ENCODE assay signal across 23 mouse cellular contexts in the genomic region with DNA sequence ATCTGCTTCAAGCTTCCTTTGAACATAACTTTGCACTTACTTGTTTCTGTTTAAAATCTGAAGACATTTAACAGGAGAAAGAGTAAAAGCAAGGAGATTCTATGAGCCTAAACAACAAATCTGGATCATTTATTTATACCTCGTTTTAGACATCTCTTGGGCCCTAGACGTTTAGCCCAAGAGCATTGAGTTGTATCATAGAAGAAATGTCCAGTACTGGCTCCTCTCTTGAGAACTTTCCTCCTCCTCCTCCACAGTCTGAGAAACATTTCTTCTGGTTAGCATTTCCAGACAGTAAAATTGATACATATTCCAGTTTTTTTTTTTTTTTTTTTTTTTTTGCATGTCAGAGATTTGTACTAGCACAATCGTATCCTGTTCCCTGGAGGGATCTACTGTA. TPM values are rescaled to one million over a fixed set of nuclear protein-coding genes. Genes with fewer than 3 reads are reported as not detected.
A peak's percentile ranks its signal among the peaks of the same experiment; 100 is the strongest.
DNase-seq lines count a peak whose midpoint lies in the region; ATAC-seq and TF ChIP-seq lines count a peak whose summit lies in the region.
"Had no signal": no experiment of that assay in that cellular context is flagged by ENCODE, and none has a peak within 500 bp of the region (broad histone marks: within the 10 kb centered on the region; RNA-seq: fewer than 3 reads in every experiment).

A gene (minus strand): TSS at position 101 of the 400 bp plus-strand sequence.

- no peaks in the 10 kb centered on the region for H3K9me3 ChIP-seq in liver, embryonic 12.5 days (replicated peaks)
- no peaks in the 10 kb centered on the region for H3K9me3 ChIP-seq in liver, embryonic 11.5 days (ENCODE audit: control insufficient read depth, low read length)
- H3K9me3 ChIP-seq in liver, embryonic 13.5 days (replicated peaks) = no peaks in the 10 kb centered on the region
- H3K9me3 ChIP-seq in liver, postnatal 0 days (ENCODE audit: low read length) = no peaks in the 10 kb centered on the region
- H3K9me3 ChIP-seq in liver, embryonic 15.5 days (replicated peaks) = no peaks in the 10 kb centered on the region
- H3K9me3 ChIP-seq: G1E had no signal

- no peak within 1 kb of the TSS for H3K4me2 ChIP-seq in liver, embryonic 12.5 days
- no peak within 1 kb of the TSS for H3K4me2 ChIP-seq in liver, embryonic 11.5 days
- H3K4me2 ChIP-seq in liver, embryonic 13.5 days = no peak within 1 kb of the TSS
- no peak within 1 kb of the TSS for H3K4me2 ChIP-seq in liver, postnatal 0 days (ENCODE audit: low read depth, low read length)
- H3K4me2 ChIP-seq in liver, embryonic 15.5 days = no peak within 1 kb of the TSS

- H3K4me3 ChIP-seq in liver, embryonic 12.5 days = no peak within 1 kb of the TSS
- no peak within 1 kb of the TSS for H3K4me3 ChIP-seq in liver, embryonic 11.5 days (ENCODE audit: low read depth, low read length)
- H3K4me3 ChIP-seq in liver, embryonic 13.5 days (replicated peaks) = no peak within 1 kb of the TSS
- no peak within 1 kb of the TSS for H3K4me3 ChIP-seq in liver, postnatal 0 days (ENCODE audit: low read depth, low read length)
- no peak within 1 kb of the TSS for H3K4me3 ChIP-seq in liver, embryonic 15.5 days (replicated peaks)

- DNase-seq in liver, embryonic 11.5 days (ENCODE audit: low spot score) = no peak
- DNase-seq in liver, embryonic 13.5 days = no peak
- DNase-seq in liver, postnatal 0 days = no peak
- DNase-seq in liver = no peak
- DNase-seq: adrenal gland, adult 2 months; adrenal gland, adult 8-10 months; adrenal gland, postnatal 10 days; adrenal gland, postnatal 14 days; adrenal gland, postnatal 25 days; adrenal gland, postnatal 36 days; B cell, adult 2 months; cerebellum, adult 11 months; cerebellum, adult 11-12 months; cerebellum, adult 18-20 months had no signal

- peak within 1 kb of the TSS; percentile 10; the same call in 1 of the 2 replicates for H3K27ac ChIP-seq in liver, embryonic 12.5 days
- H3K27ac ChIP-seq in liver, embryonic 11.5 days (ENCODE audit: low read depth, low read length) = no peak within 1 kb of the TSS
- peak within 1 kb of the TSS; percentile 39; the same call in 1 of the 2 replicates for H3K27ac ChIP-seq in liver, embryonic 13.5 days
- no peak within 1 kb of the TSS for H3K27ac ChIP-seq in liver, postnatal 0 days (ENCODE audit: low read depth)
- peak within 1 kb of the TSS; percentile 45; the same call in 1 of the 2 replicates for H3K27ac ChIP-seq in liver, embryonic 15.5 days (replicated peaks)

- H3K9ac ChIP-seq in liver, embryonic 12.5 days = no peak within 1 kb of the TSS
- H3K9ac ChIP-seq in liver, embryonic 11.5 days (ENCODE audit: low read depth, low read length) = no peak within 1 kb of the TSS
- peak within 1 kb of the TSS; percentile 29; the same call in 1 of the 2 replicates for H3K9ac ChIP-seq in liver, embryonic 13.5 days
- H3K9ac ChIP-seq in liver, postnatal 0 days (replicated peaks) = no peak within 1 kb of the TSS
- H3K9ac ChIP-seq in liver, embryonic 15.5 days = no peak within 1 kb of the TSS

- no peak for ATAC-seq in liver, embryonic 12.5 days
- ATAC-seq in liver, embryonic 11.5 days (replicated peaks; ENCODE audit: low FRiP score) = no peak
- no peak for ATAC-seq in liver, embryonic 13.5 days (ENCODE audit: low read depth)
- ATAC-seq in liver, postnatal 0 days = no peak
- no peak for ATAC-seq in liver, embryonic 15.5 days (ENCODE audit: insufficient read depth)
- ATAC-seq: activated CD4-positive, CD25-positive, alpha-beta regulatory T cell, adult 4 months; CD4-positive, CD25-positive, alpha-beta regulatory T cell, adult 4 months; Patski had no signal

- no peaks in the 10 kb centered on the region for H3K36me3 ChIP-seq in liver, embryonic 12.5 days
- H3K36me3 ChIP-seq in liver, embryonic 11.5 days (ENCODE audit: control insufficient read depth, insufficient read depth, low read length) = no peaks in the 10 kb centered on the region
- no peaks in the 10 kb centered on the region for H3K36me3 ChIP-seq in liver, embryonic 13.5 days
- no peaks in the 10 kb centered on the region for H3K36me3 ChIP-seq in liver, postnatal 0 days (replicated peaks; ENCODE audit: insufficient read depth, low read length)
- no peaks in the 10 kb centered on the region for H3K36me3 ChIP-seq in liver, embryonic 15.5 days (replicated peaks)
- H3K36me3 ChIP-seq: G1E had no signal

- H3K27me3 ChIP-seq in liver, embryonic 12.5 days (replicated peaks) = no peaks in the 10 kb centered on the region
- no peaks in the 10 kb centered on the region for H3K27me3 ChIP-seq in liver, embryonic 11.5 days (replicated peaks; ENCODE audit: control insufficient read depth, insufficient read depth, low read length)
- H3K27me3 ChIP-seq in liver, embryonic 13.5 days = no peaks in the 10 kb centered on the region
- no peaks in the 10 kb centered on the region for H3K27me3 ChIP-seq in liver, postnatal 0 days (ENCODE audit: insufficient read depth, low read length)
- 0 out of 2 replicates have a peak, but pooled peaks cover 3% of the 10 kb centered on the region for H3K27me3 ChIP-seq in liver, embryonic 15.5 days
- H3K27me3 ChIP-seq: CH12.LX, Patski had no signal

- TF ChIP-seq EP300 in liver, postnatal 0 days (IDR thresholded peaks at IDR 0.05; ENCODE audit: low read depth) = no peak

- H3K4me1 ChIP-seq in liver, embryonic 12.5 days = peaks cover 9% of the 10 kb centered on the region
- H3K4me1 ChIP-seq in liver, embryonic 11.5 days (replicated peaks; ENCODE audit: control insufficient read depth, insufficient read depth, low read length) = no peaks in the 10 kb centered on the region
- H3K4me1 ChIP-seq in liver, embryonic 13.5 days (replicated peaks) = peaks cover 12% of the 10 kb centered on the region
- H3K4me1 ChIP-seq in liver, postnatal 0 days (ENCODE audit: insufficient read depth) = no peaks in the 10 kb centered on the region
- H3K4me1 ChIP-seq in liver, embryonic 15.5 days (replicated peaks) = peaks cover 6% of the 10 kb centered on the region

- TF ChIP-seq CTCF in liver, postnatal 0 days (IDR thresholded peaks at IDR 0.05; ENCODE audit: low read depth) = no peak

- 73% methylated on average over 3 of the region's 3 CpGs for WGBS in liver, embryonic 12.5 days (ENCODE audit: insufficient replicate concordance)
- 73% methylated on average over 3 of the region's 3 CpGs for WGBS in liver, embryonic 11.5 days
- 64% methylated on average over 3 of the region's 3 CpGs for WGBS in liver, embryonic 13.5 days (ENCODE audit: insufficient replicate concordance)
- 75% methylated on average over 3 of the region's 3 CpGs for WGBS in liver, postnatal 0 days (ENCODE audit: insufficient replicate concordance)
- WGBS in liver, embryonic 15.5 days (ENCODE audit: insufficient replicate concordance) = 62% methylated on average over 3 of the region's 3 CpGs

RNA-seq across cellular contexts. Expression of the gene that starts here (rescaled TPM):
- not detected in 2 replicates for polyA plus RNA-seq in liver, embryonic 12.5 days (2016; fragmentation: Nextera tagmentation; extraction: Ambion mirVana)
- polyA plus RNA-seq in liver, embryonic 11.5 days (2014; fragmentation: Nextera tagmentation; extraction: Ambion mirVana) = not detected in 2 replicates
- not detected in 2 replicates for polyA plus RNA-seq in liver, embryonic 13.5 days (2015; fragmentation: Nextera tagmentation; extraction: Ambion mirVana)
- polyA plus RNA-seq in liver, postnatal 0 days (2015; fragmentation: Nextera tagmentation; extraction: Ambion mirVana) = 0.02 TPM in 1 of 2 replicates, not detected in the other
- polyA plus RNA-seq in liver, embryonic 15.5 days (2015; fragmentation: Nextera tagmentation; extraction: Ambion mirVana) = not detected in 2 replicates
- polyA plus RNA-seq: activated CD4-positive, CD25-positive, alpha-beta regulatory T cell, adult 4 months; adrenal gland, adult 2 months; brain, embryonic 14.5 days; C2C12; CD4-positive, CD25-positive, alpha-beta regulatory T cell, adult 4 months; Patski had no signal

Comparison
In these comparisons a context has a peak if more than half of its experiments do, and no peak if none do; other contexts are left out.
1. H3K27ac ChIP-seq: peak in liver, embryonic 12.5 days (single experiment), liver, embryonic 13.5 days (single experiment) and liver, embryonic 15.5 days (single experiment); none in liver, embryonic 11.5 days (single experiment) and liver, postnatal 0 days (single experiment).